Comparison of ENCODE assay signal across 13 mouse cellular contexts in genomic region chr11:115234320-115235044, GRCm38 (mm10). TPM values are rescaled to one million over a fixed set of nuclear protein-coding genes. Genes with fewer than 3 reads are reported as not detected.
DNase-seq lines count a peak whose midpoint lies in the region; TF ChIP-seq lines count a peak whose summit lies in the region.
"Had no signal": no experiment of that assay in that cellular context is flagged by ENCODE, and none has a peak within 500 bp of the region (broad histone marks: within the 10 kb centered on the region; RNA-seq: fewer than 3 reads in every experiment).

No protein-coding gene starts in this region.

- peak; percentile 64 to 75 for DNase-seq in cerebellum, postnatal 14 days
- DNase-seq in cerebellum, adult 11-12 months = no peak
- DNase-seq in kidney, postnatal 4 days = peak; percentile 63 to 67
- DNase-seq in kidney, adult 18-20 months = no peak
- DNase-seq in testis, postnatal 10 days (ENCODE audit: low spot score) = peak; percentile 70
- no peak for DNase-seq in testis, postnatal 14 days (ENCODE audit: low spot score)
- no peak for DNase-seq in embryonic facial prominence, embryonic 10.5 days (ENCODE audit: low spot score)
- DNase-seq: gastrocnemius, postnatal 14 days; heart, postnatal 36 days; right cerebral cortex, postnatal 4 days had no signal

- no peak for TF ChIP-seq POLR2A in olfactory bulb, adult 2 months (IDR thresholded peaks at IDR 0.05; ENCODE audit: insufficient read depth, low read depth, low read length)

- H3K4me1 ChIP-seq in olfactory bulb, adult 2 months (ENCODE audit: control insufficient read depth, insufficient read depth, low read length) = peaks cover 49% of the 10 kb centered on the region
- peaks cover 79% of the 10 kb centered on the region for H3K4me1 ChIP-seq in embryonic facial prominence, embryonic 10.5 days

- 79% methylated on average over 15 of the region's 15 CpGs for WGBS in olfactory bulb, adult 2 months
- WGBS in embryonic facial prominence, embryonic 10.5 days = 84% methylated on average over 15 of the region's 15 CpGs

- H3K27me3 ChIP-seq in embryonic facial prominence, embryonic 10.5 days (replicated peaks; ENCODE audit: low read depth, poor library complexity, severe bottlenecking) = peaks cover 59% of the 10 kb centered on the region

- H3K4me3 ChIP-seq in olfactory bulb, adult 2 months (ENCODE audit: insufficient read depth, low read depth, low read length) = no peak overlapping the region
- no peak overlapping the region for H3K4me3 ChIP-seq in embryonic facial prominence, embryonic 10.5 days
- H3K4me3 ChIP-seq: embryonic facial prominence, embryonic 15.5 days had no signal

- TF ChIP-seq CTCF in olfactory bulb, adult 2 months (IDR thresholded peaks at IDR 0.05; ENCODE audit: insufficient read depth, low read depth, low read length) = no peak

- no peaks in the 10 kb centered on the region; the same call in 1 of the 2 replicates for H3K36me3 ChIP-seq in embryonic facial prominence, embryonic 10.5 days (replicated peaks)
- H3K36me3 ChIP-seq: embryonic facial prominence, embryonic 15.5 days had no signal

- H3K27ac ChIP-seq in olfactory bulb, adult 2 months (ENCODE audit: insufficient read depth, low read depth, low read length) = 0 out of 2 replicates have a peak overlapping the region, but pooled peaks have one; percentile 7
- no peak overlapping the region; the same call in 1 of the 2 replicates for H3K27ac ChIP-seq in embryonic facial prominence, embryonic 10.5 days (replicated peaks)
- H3K27ac ChIP-seq: embryonic facial prominence, embryonic 15.5 days had no signal

- no peaks in the 10 kb centered on the region for H3K9me3 ChIP-seq in embryonic facial prominence, embryonic 10.5 days
- H3K9me3 ChIP-seq: embryonic facial prominence, embryonic 15.5 days had no signal

RNA-seq across cellular contexts. Expression of gene Grin2c, which starts 32.6 kb away (rescaled TPM):
- polyA plus RNA-seq in olfactory bulb, adult 2 months (2012; ENCODE audit: insufficient read depth, insufficient read length, low replicate concordance, missing spikeins) = not detected in 2 replicates
- 0.06 and 0.07 TPM in 2 replicates for polyA plus RNA-seq in embryonic facial prominence, embryonic 10.5 days (2016; fragmentation: Nextera tagmentation; extraction: Ambion mirVana)
- polyA plus RNA-seq: C2C12; embryonic facial prominence, embryonic 15.5 days had no signal

RNA-seq across cellular contexts. Expression of gene Fdxr, which starts 42.4 kb away (rescaled TPM):
- polyA plus RNA-seq in olfactory bulb, adult 2 months (2012; ENCODE audit: insufficient read depth, insufficient read length, low replicate concordance, missing spikeins) = not detected in 2 replicates
- 17.6 and 18.1 TPM in 2 replicates for polyA plus RNA-seq in embryonic facial prominence, embryonic 10.5 days (2016; fragmentation: Nextera tagmentation; extraction: Ambion mirVana)

RNA-seq across cellular contexts. Expression of gene Nat9, which starts 46.8 kb away (rescaled TPM):
- polyA plus RNA-seq in olfactory bulb, adult 2 months (2012; ENCODE audit: insufficient read depth, insufficient read length, low replicate concordance, missing spikeins) = not detected in 2 replicates
- 18.2 and 18.4 TPM in 2 replicates for polyA plus RNA-seq in embryonic facial prominence, embryonic 10.5 days (2016; fragmentation: Nextera tagmentation; extraction: Ambion mirVana)

RNA-seq across cellular contexts. Expression of gene Tmem104, which starts 47.2 kb away (rescaled TPM):
- not detected in 2 replicates for polyA plus RNA-seq in olfactory bulb, adult 2 months (2012; ENCODE audit: insufficient read depth, insufficient read length, low replicate concordance, missing spikeins)
- polyA plus RNA-seq in embryonic facial prominence, embryonic 10.5 days (2016; fragmentation: Nextera tagmentation; extraction: Ambion mirVana) = 10.1 and 10.3 TPM in 2 replicates

Comparison
In these comparisons a context has a peak if more than half of its experiments do, and no peak if none do; other contexts are left out.
1. DNase-seq: peak in cerebellum, postnatal 14 days (2 of 2), kidney, postnatal 4 days (2 of 2) and testis, postnatal 10 days (single experiment); none in cerebellum, adult 11-12 months (single experiment), kidney, adult 18-20 months (single experiment), testis, postnatal 14 days (single experiment) and embryonic facial prominence, embryonic 10.5 days (single experiment).
2. RNA of gene Fdxr, which starts 42.4 kb away (polyA plus RNA-seq): 17.6 to 18.1 TPM in embryonic facial prominence, embryonic 10.5 days; not detected in olfactory bulb, adult 2 months; every median in the first group is over 10 times any median in the second.
3. RNA of gene Nat9, which starts 46.8 kb away (polyA plus RNA-seq): 18.2 to 18.4 TPM in embryonic facial prominence, embryonic 10.5 days; not detected in olfactory bulb, adult 2 months; every median in the first group is over 10 times any median in the second.